Mouse (Mus musculus): ENCODE measurements around the gene Coro2a. TPM values are rescaled to one million over a fixed set of nuclear protein-coding genes. Genes with fewer than 3 reads are reported as not detected.
A peak's percentile ranks its signal among the peaks of the same experiment; 100 is the strongest.

Gene Coro2a
- total RNA-seq, 2 experiments from 2014 or later: 35.6 to 37.6 TPM

- DNase-seq (ENCODE audit: low spot score in 2 of 2): no peak
Observed at GRCm38 (mm10) chr4:46560069-46560705, 41.8 kb downstream of the Coro2a start.

- DNase-seq (ENCODE audit: low spot score in 2 of 2): no peak
Observed at GRCm38 (mm10) chr4:46558672-46559667, 43.0 kb downstream of the Coro2a start.

GRCm38 (mm10) chr4:46556933-46557332 is 45.1 kb downstream of the Coro2a start:
- DNase-seq (ENCODE audit: low spot score in 2 of 2): no peak

- DNase-seq (ENCODE audit: low spot score in 2 of 2): no peak
Observed at GRCm38 (mm10) chr4:46555762-46556161, 46.2 kb downstream of the Coro2a start.

GRCm38 (mm10) chr4:46554295-46555069 is 47.5 kb downstream of the Coro2a start:
- no peak for DNase-seq (ENCODE audit: low spot score in 2 of 2)

- no peak for DNase-seq (ENCODE audit: low spot score in 2 of 2)
Observed at GRCm38 (mm10) chr4:46553864-46554263, 48.1 kb downstream of the Coro2a start.

GRCm38 (mm10) chr4:46550406-46550805 is 51.6 kb downstream of the Coro2a start:
- DNase-seq (ENCODE audit: low spot score in 2 of 2): no peak

- DNase-seq (ENCODE audit: low spot score in 2 of 2): no peak
Observed at GRCm38 (mm10) chr4:46549979-46550378, 52.0 kb downstream of the Coro2a start.

- no peak for DNase-seq (ENCODE audit: low spot score in 2 of 2)
Observed at GRCm38 (mm10) chr4:46546709-46547108, 55.3 kb downstream of the Coro2a start.

GRCm38 (mm10) chr4:46545498-46545897 is 56.5 kb downstream of the Coro2a start:
- no peak for DNase-seq (ENCODE audit: low spot score in 2 of 2)

GRCm38 (mm10) chr4:46544313-46544712 is 57.7 kb downstream of the Coro2a start:
- peak; percentile 47 to 57 for DNase-seq (ENCODE audit: low spot score in 2 of 2)

GRCm38 (mm10) chr4:46543366-46544050 is 58.5 kb downstream of the Coro2a start:
- no peak for DNase-seq (ENCODE audit: low spot score in 2 of 2)

- no peak for DNase-seq (ENCODE audit: low spot score in 2 of 2)
Observed at GRCm38 (mm10) chr4:46541707-46542106, 60.3 kb downstream of the Coro2a start.

- DNase-seq (ENCODE audit: low spot score in 2 of 2): no peak
Observed at GRCm38 (mm10) chr4:46539167-46539566, 62.8 kb downstream of the Coro2a start.

GRCm38 (mm10) chr4:46535840-46536361 is 66.1 kb downstream of the Coro2a start, which contains the start of gene Trim14:
Gene Trim14, minus strand, starts transcription at chr4:46536141.
- DNase-seq (ENCODE audit: low spot score in 2 of 2): no peak

GRCm38 (mm10) chr4:46535094-46535830 is 66.7 kb downstream of the Coro2a start:
- DNase-seq (ENCODE audit: low spot score in 2 of 2): no peak

GRCm38 (mm10) chr4:46533934-46534720 is 67.9 kb downstream of the Coro2a start:
- no peak for DNase-seq (ENCODE audit: low spot score in 2 of 2)

- DNase-seq (ENCODE audit: low spot score in 2 of 2): no peak
Observed at GRCm38 (mm10) chr4:46532926-46533325, 69.1 kb downstream of the Coro2a start.

GRCm38 (mm10) chr4:46532511-46532910 is 69.5 kb downstream of the Coro2a start:
- DNase-seq (ENCODE audit: low spot score in 2 of 2): no peak

Data from layer of hippocampus, postnatal 10 days (tissue).